13 mouse cellular contexts compared by ENCODE assay signal in genomic region chr8:57326091-57327065, GRCm38 (mm10). TPM values are rescaled to one million over a fixed set of nuclear protein-coding genes. Genes with fewer than 3 reads are reported as not detected.
DNase-seq lines count a peak whose midpoint lies in the region; ATAC-seq and TF ChIP-seq lines count a peak whose summit lies in the region.
"Had no signal": no experiment of that assay in that cellular context is flagged by ENCODE, and none has a peak within 500 bp of the region (broad histone marks: within the 10 kb centered on the region; RNA-seq: fewer than 3 reads in every experiment).

No protein-coding gene starts in this region.

- no peaks in the 10 kb centered on the region for H3K36me3 ChIP-seq in lung, embryonic 14.5 days (ENCODE audit: insufficient read depth)
- peaks cover 38% of the 10 kb centered on the region for H3K36me3 ChIP-seq in heart, embryonic 12.5 days
- peaks cover 39% of the 10 kb centered on the region for H3K36me3 ChIP-seq in limb, embryonic 10.5 days
- H3K36me3 ChIP-seq in stomach, embryonic 15.5 days: no peaks in the 10 kb centered on the region

- TF ChIP-seq CTCF in lung, embryonic 14.5 days (IDR thresholded peaks at IDR 0.05; ENCODE audit: low read depth): no peak

- no peak overlapping the region; the same call in 1 of the 2 replicates for H3K27ac ChIP-seq in lung, embryonic 14.5 days (ENCODE audit: low read depth)
- peak overlapping the region; percentile 97 for H3K27ac ChIP-seq in heart, embryonic 12.5 days (ENCODE audit: poor library complexity, severe bottlenecking)
- H3K27ac ChIP-seq in limb, embryonic 10.5 days: peak overlapping the region; percentile 99
- peak overlapping the region; percentile 78 for H3K27ac ChIP-seq in stomach, embryonic 15.5 days
- H3K27ac ChIP-seq: macrophage had no signal

- intact Hi-C loops in gastrocnemius, postnatal 36 days (cut with DNase I): no loop called here

- 11% methylated on average over 27 of the region's 27 CpGs for WGBS in lung, embryonic 14.5 days
- WGBS in heart, embryonic 12.5 days: 7% methylated on average over 27 of the region's 27 CpGs
- WGBS in limb, embryonic 10.5 days: 5% methylated on average over 27 of the region's 27 CpGs
- 26% methylated on average over 27 of the region's 27 CpGs for WGBS in stomach, embryonic 15.5 days

- H3K4me1 ChIP-seq in lung, embryonic 14.5 days (ENCODE audit: insufficient read depth): no peaks in the 10 kb centered on the region; the same call in 1 of the 2 replicates
- H3K4me1 ChIP-seq in heart, embryonic 12.5 days (replicated peaks): peaks cover 36% of the 10 kb centered on the region
- H3K4me1 ChIP-seq in limb, embryonic 10.5 days: peaks cover 65% of the 10 kb centered on the region
- peaks cover 14% of the 10 kb centered on the region; the same call in 1 of the 2 replicates for H3K4me1 ChIP-seq in stomach, embryonic 15.5 days

- DNase-seq in lung, embryonic 14.5 days: no peak
- DNase-seq in lung, postnatal 25 days (ENCODE audit: low spot score): no peak
- peak; percentile 57 for DNase-seq in limb, embryonic 10.5 days (ENCODE audit: low spot score)
- no peak for DNase-seq in natural killer cell, adult 2 months (ENCODE audit: low spot score in 2 of 2)
- DNase-seq in frontal cortex, postnatal 14 days (ENCODE audit: low spot score in 2 of 2): no peak
- no peak for DNase-seq in gastrocnemius, postnatal 36 days
- DNase-seq: adrenal gland, postnatal 36 days; cerebellum, adult 2 months had no signal

- no peak overlapping the region; the same call in 1 of the 2 replicates for H3K9ac ChIP-seq in lung, embryonic 14.5 days
- H3K9ac ChIP-seq in heart, embryonic 12.5 days: peak overlapping the region; percentile 99
- no peak overlapping the region for H3K9ac ChIP-seq in stomach, embryonic 15.5 days

- ATAC-seq in lung, embryonic 14.5 days (ENCODE audit: insufficient read depth): no peak
- no peak for ATAC-seq in heart, embryonic 12.5 days (ENCODE audit: insufficient number of reproducible peaks, low FRiP score)
- no peak for ATAC-seq in stomach, embryonic 15.5 days (ENCODE audit: insufficient read depth, low FRiP score, low read depth)
- ATAC-seq: hindbrain, embryonic 16.5 days had no signal

- peaks cover 96% of the 10 kb centered on the region for H3K27me3 ChIP-seq in lung, embryonic 14.5 days (ENCODE audit: insufficient read depth, low read length)
- H3K27me3 ChIP-seq in heart, embryonic 12.5 days (replicated peaks): no peaks in the 10 kb centered on the region
- H3K27me3 ChIP-seq in limb, embryonic 10.5 days (ENCODE audit: low read depth, poor library complexity, severe bottlenecking): peaks cover 90% of the 10 kb centered on the region
- H3K27me3 ChIP-seq in stomach, embryonic 15.5 days (replicated peaks): peaks cover 53% of the 10 kb centered on the region

- H3K9me3 ChIP-seq in lung, embryonic 14.5 days (ENCODE audit: low read depth, low read length): no peaks in the 10 kb centered on the region
- no peaks in the 10 kb centered on the region for H3K9me3 ChIP-seq in heart, embryonic 12.5 days (replicated peaks)
- no peaks in the 10 kb centered on the region for H3K9me3 ChIP-seq in limb, embryonic 10.5 days (replicated peaks)
- H3K9me3 ChIP-seq in stomach, embryonic 15.5 days: no peaks in the 10 kb centered on the region

- peak overlapping the region; percentile 28; the same call in 1 of the 2 replicates for H3K4me2 ChIP-seq in lung, embryonic 14.5 days
- peak overlapping the region; percentile 94 for H3K4me2 ChIP-seq in heart, embryonic 12.5 days
- H3K4me2 ChIP-seq in stomach, embryonic 15.5 days: peak overlapping the region; percentile 57

- H3K4me3 ChIP-seq in lung, embryonic 14.5 days (ENCODE audit: low read depth, low read length): peak overlapping the region; percentile 3; the same call in 1 of the 2 replicates
- H3K4me3 ChIP-seq in heart, embryonic 12.5 days: peak overlapping the region; percentile 91
- H3K4me3 ChIP-seq in limb, embryonic 10.5 days: peak overlapping the region; percentile 89
- H3K4me3 ChIP-seq in stomach, embryonic 15.5 days (replicated peaks): peak overlapping the region; percentile 35

RNA-seq across cellular contexts. Expression of gene Hand2, which starts 5.6 kb away (rescaled TPM):
- 0.16 and 0.24 TPM in 2 replicates for polyA plus RNA-seq in lung, embryonic 14.5 days (2014; fragmentation: Nextera tagmentation; extraction: Ambion mirVana)
- polyA plus RNA-seq in heart, embryonic 12.5 days (2016; fragmentation: Nextera tagmentation; extraction: Ambion mirVana): 18.0 and 19.4 TPM in 2 replicates
- 9.8 and 10.1 TPM in 2 replicates for polyA plus RNA-seq in limb, embryonic 10.5 days (2016; fragmentation: Nextera tagmentation; extraction: Ambion mirVana)
- polyA plus RNA-seq in stomach, embryonic 15.5 days (2015; fragmentation: Nextera tagmentation; extraction: Ambion mirVana): 9.4 and 9.8 TPM in 2 replicates
- not detected for total RNA-seq in gastrocnemius, postnatal 36 days (2021)
- total RNA-seq: left cerebral cortex, postnatal 25 days had no signal
- polyA plus RNA-seq: cerebellum, adult 2 months; hindbrain, embryonic 16.5 days; macrophage had no signal

Comparison
In these comparisons a context has a peak if more than half of its experiments do, and no peak if none do; other contexts are left out.
1. H3K4me2 ChIP-seq: peak in every context shown above with its lines; median percentile 94 in heart, embryonic 12.5 days; 57 in stomach, embryonic 15.5 days; 28 in lung, embryonic 14.5 days.
2. H3K4me3 ChIP-seq: peak in every context shown above with its lines; median percentile 91 in heart, embryonic 12.5 days; 89 in limb, embryonic 10.5 days; 35 in stomach, embryonic 15.5 days; 3 in lung, embryonic 14.5 days.